Mouse (Mus musculus): ENCODE results near the gene Pcdh8. TPM values are rescaled to one million over a fixed set of nuclear protein-coding genes. Genes with fewer than 3 reads are reported as not detected.

Pcdh8 gene
- polyA plus RNA-seq, 1 experiment from 2014 or later = 3.1 TPM

- Histone ChIP-seq H3K4me2 (ENCODE audit: low read depth, low read length) (no peak overlapping the region), H3K27me3 (ENCODE audit: control insufficient read depth, insufficient read depth, low read length) (no peaks in the 10 kb centered on the region), H3K9ac (replicated peaks; ENCODE audit: low read length) (no peak overlapping the region), H3K27ac (replicated peaks; ENCODE audit: low read depth, low read length) (no peak overlapping the region), H3K4me3 (ENCODE audit: low read depth, low read length) (no peak overlapping the region), H3K4me1 (ENCODE audit: control insufficient read depth, insufficient read depth, low read length) (no peaks in the 10 kb centered on the region), H3K36me3 (replicated peaks; ENCODE audit: control insufficient read depth, insufficient read depth, low read depth, low read length) (no peaks in the 10 kb centered on the region), H3K9me3 (replicated peaks; ENCODE audit: control insufficient read depth, low read length) (no peaks in the 10 kb centered on the region)
- 67% methylated on average over 1 of the region's 1 CpGs for WGBS
- ATAC-seq (replicated peaks; ENCODE audit: insufficient number of reproducible peaks, low FRiP score, low TSS enrichment, low read depth) = no peak
- no peak for DNase-seq (ENCODE audit: low spot score)
Observed at GRCm38 (mm10) chr14:79780889-79781288, 9.8 kb upstream of the Pcdh8 start.

DNA sequence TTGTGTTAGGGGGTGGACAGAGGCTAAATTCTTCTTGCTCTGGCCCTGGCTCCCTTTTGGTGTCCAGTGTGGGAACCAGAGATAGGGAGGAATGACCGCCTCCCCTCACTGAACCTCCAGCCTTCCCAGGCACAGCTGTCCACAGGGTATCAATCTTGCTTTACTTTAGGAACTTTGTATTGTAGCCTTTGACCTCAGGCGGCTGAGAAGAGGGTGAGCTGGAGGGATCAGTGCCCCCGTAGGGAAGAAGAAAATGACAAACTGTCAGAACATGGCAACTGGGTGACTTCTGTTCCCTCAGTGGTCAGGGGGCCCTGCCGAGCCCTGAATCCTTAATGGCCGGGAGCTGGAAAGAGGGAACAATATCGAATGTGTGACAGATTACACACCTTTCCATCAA, 9.2 kb upstream of the Pcdh8 start:
- no peak overlapping the region for H3K4me2 ChIP-seq (ENCODE audit: low read depth, low read length)
- no peaks in the 10 kb centered on the region for H3K4me1 ChIP-seq (ENCODE audit: control insufficient read depth, insufficient read depth, low read length)
- 43% methylated on average over 6 of the region's 6 CpGs for WGBS
- H3K36me3 ChIP-seq (replicated peaks; ENCODE audit: control insufficient read depth, insufficient read depth, low read depth, low read length) = no peaks in the 10 kb centered on the region
- no peak overlapping the region for H3K4me3 ChIP-seq (ENCODE audit: low read depth, low read length)
- H3K27me3 ChIP-seq (ENCODE audit: control insufficient read depth, insufficient read depth, low read length) = no peaks in the 10 kb centered on the region
- H3K9ac ChIP-seq (replicated peaks; ENCODE audit: low read length) = no peak overlapping the region
- DNase-seq (ENCODE audit: low spot score) (no peak), ATAC-seq (replicated peaks; ENCODE audit: insufficient number of reproducible peaks, low FRiP score, low TSS enrichment, low read depth) (no peak)
- H3K9me3 ChIP-seq (replicated peaks; ENCODE audit: control insufficient read depth, low read length) = no peaks in the 10 kb centered on the region
- no peak overlapping the region for H3K27ac ChIP-seq (replicated peaks; ENCODE audit: low read depth, low read length)

- no peak overlapping the region for H3K4me3 ChIP-seq (ENCODE audit: low read depth, low read length)
- 63% methylated on average over 4 of the region's 4 CpGs for WGBS
- ATAC-seq (replicated peaks; ENCODE audit: insufficient number of reproducible peaks, low FRiP score, low TSS enrichment, low read depth) (no peak), DNase-seq (ENCODE audit: low spot score) (no peak)
- no peak overlapping the region for H3K27ac ChIP-seq (replicated peaks; ENCODE audit: low read depth, low read length)
- no peaks in the 10 kb centered on the region for H3K36me3 ChIP-seq (replicated peaks; ENCODE audit: control insufficient read depth, insufficient read depth, low read depth, low read length)
- no peaks in the 10 kb centered on the region for H3K9me3 ChIP-seq (replicated peaks; ENCODE audit: control insufficient read depth, low read length)
- H3K9ac ChIP-seq (replicated peaks; ENCODE audit: low read length) = no peak overlapping the region
- H3K4me1 ChIP-seq (ENCODE audit: control insufficient read depth, insufficient read depth, low read length) = no peaks in the 10 kb centered on the region
- H3K4me2 ChIP-seq (ENCODE audit: low read depth, low read length) = no peak overlapping the region
- 0 out of 2 replicates have a peak, but pooled peaks cover 2% of the 10 kb centered on the region for H3K27me3 ChIP-seq (ENCODE audit: control insufficient read depth, insufficient read depth, low read length)
Observed at GRCm38 (mm10) chr14:79779841-79780240, 8.7 kb upstream of the Pcdh8 start.

- Histone ChIP-seq H3K9me3 (replicated peaks; ENCODE audit: control insufficient read depth, low read length) (no peaks in the 10 kb centered on the region), H3K4me1 (ENCODE audit: control insufficient read depth, insufficient read depth, low read length) (peaks cover 3% of the 10 kb centered on the region; the same call in 1 of the 2 replicates), H3K9ac (replicated peaks; ENCODE audit: low read length) (peak overlapping the region; percentile 41; the same call in 1 of the 2 replicates), H3K4me2 (ENCODE audit: low read depth, low read length) (peak overlapping the region; percentile 71), H3K27me3 (ENCODE audit: control insufficient read depth, insufficient read depth, low read length) (peaks cover 50% of the 10 kb centered on the region), H3K27ac (replicated peaks; ENCODE audit: low read depth, low read length) (no peak overlapping the region), H3K4me3 (ENCODE audit: low read depth, low read length) (peak overlapping the region; percentile 31), H3K36me3 (replicated peaks; ENCODE audit: control insufficient read depth, insufficient read depth, low read depth, low read length) (no peaks in the 10 kb centered on the region)
- under 1% methylated on average over 41 of the region's 44 CpGs for WGBS
- peak; percentile 66 for DNase-seq (ENCODE audit: low spot score)
- no peak for ATAC-seq (replicated peaks; ENCODE audit: insufficient number of reproducible peaks, low FRiP score, low TSS enrichment, low read depth)
Observed at GRCm38 (mm10) chr14:79773425-79774391, 2.6 kb upstream of the Pcdh8 start.

DNA sequence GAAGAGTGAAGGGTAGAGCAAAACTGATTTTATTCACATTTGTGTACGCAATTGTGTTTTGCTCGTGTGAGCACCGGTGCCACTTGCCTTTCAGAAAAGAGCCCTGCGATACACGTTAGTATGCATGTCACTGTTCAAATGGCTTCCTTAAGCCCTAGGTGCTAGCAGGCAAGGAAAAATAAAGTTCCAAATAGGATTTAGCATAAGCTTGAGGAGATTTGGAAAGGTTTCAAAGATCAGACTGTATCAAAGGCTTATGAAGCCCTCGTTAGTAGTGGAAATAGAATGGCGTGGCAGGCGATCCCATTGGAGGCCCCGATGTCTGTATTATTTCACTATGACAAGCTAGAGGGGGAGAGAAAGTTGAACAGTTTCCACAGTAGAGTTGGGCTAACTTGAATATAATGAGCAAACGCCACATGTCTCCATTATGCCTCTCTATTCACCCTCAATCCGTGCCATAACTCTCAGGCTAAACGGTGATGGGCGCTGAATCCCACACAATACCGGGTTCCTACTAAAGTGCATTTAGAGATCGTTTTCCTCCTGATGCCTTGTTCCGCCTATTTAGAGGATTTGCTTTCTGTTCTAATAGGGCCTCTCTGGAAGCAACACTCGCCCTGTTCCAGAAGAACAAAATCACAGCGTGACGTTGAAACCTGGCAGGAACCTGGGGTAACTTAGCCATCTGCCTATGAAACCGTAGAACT, 845 bp upstream of the Pcdh8 start:
- no peak for ATAC-seq (replicated peaks; ENCODE audit: insufficient number of reproducible peaks, low FRiP score, low TSS enrichment, low read depth)
- whole genome bisulfite sequencing = 2% methylated on average over 20 of the region's 20 CpGs
- no peaks in the 10 kb centered on the region for H3K36me3 ChIP-seq (replicated peaks; ENCODE audit: control insufficient read depth, insufficient read depth, low read depth, low read length)
- peak overlapping the region; percentile 50 for H3K4me2 ChIP-seq (ENCODE audit: low read depth, low read length)
- H3K27me3 ChIP-seq (ENCODE audit: control insufficient read depth, insufficient read depth, low read length) = peaks cover 67% of the 10 kb centered on the region
- no peak for DNase-seq (ENCODE audit: low spot score)
- H3K9me3 ChIP-seq (replicated peaks; ENCODE audit: control insufficient read depth, low read length) = no peaks in the 10 kb centered on the region
- no peak overlapping the region for H3K27ac ChIP-seq (replicated peaks; ENCODE audit: low read depth, low read length)
- peak overlapping the region; percentile 29 for H3K4me3 ChIP-seq (ENCODE audit: low read depth, low read length)
- H3K4me1 ChIP-seq (ENCODE audit: control insufficient read depth, insufficient read depth, low read length) = peaks cover 3% of the 10 kb centered on the region; the same call in 1 of the 2 replicates
- 0 out of 2 replicates have a peak overlapping the region, but pooled peaks have one; percentile 15 for H3K9ac ChIP-seq (replicated peaks; ENCODE audit: low read length)

GRCm38 (mm10) chr14:79770306-79771093, 612 bp downstream of the Pcdh8 start:
- no peak for DNase-seq (ENCODE audit: low spot score)
- H3K27me3 ChIP-seq (ENCODE audit: control insufficient read depth, insufficient read depth, low read length) = peaks cover 67% of the 10 kb centered on the region
- peaks cover 3% of the 10 kb centered on the region; the same call in 1 of the 2 replicates for H3K4me1 ChIP-seq (ENCODE audit: control insufficient read depth, insufficient read depth, low read length)

DNA sequence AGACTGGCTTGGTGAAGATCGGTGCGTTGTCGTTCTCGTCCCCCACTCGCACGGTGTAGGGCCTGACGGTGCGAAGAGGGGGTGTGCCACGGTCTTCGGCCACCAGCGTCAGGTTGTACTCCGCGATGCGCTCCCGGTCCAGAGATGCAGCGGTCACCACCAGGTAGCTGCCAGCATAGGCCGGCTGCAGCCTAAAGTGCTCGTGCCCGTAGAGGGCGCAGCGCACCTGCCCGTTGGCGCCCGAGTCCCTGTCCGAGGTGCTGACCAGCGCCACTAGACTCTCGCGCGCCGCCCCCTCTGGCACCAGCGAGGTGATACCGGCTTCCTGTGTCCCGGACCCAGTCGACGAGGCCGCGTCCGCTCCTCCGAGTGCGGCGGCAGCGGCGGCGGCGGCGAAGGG, 1.5 kb downstream of the Pcdh8 start:
- DNase-seq (ENCODE audit: low spot score) (peak; percentile 84), ATAC-seq (replicated peaks; ENCODE audit: insufficient number of reproducible peaks, low FRiP score, low TSS enrichment, low read depth) (peak; percentile 32; the same call in 1 of the 2 replicates)
- Histone ChIP-seq H3K9ac (replicated peaks; ENCODE audit: low read length) (no peak overlapping the region), H3K4me1 (ENCODE audit: control insufficient read depth, insufficient read depth, low read length) (peaks cover 3% of the 10 kb centered on the region; the same call in 1 of the 2 replicates), H3K27me3 (ENCODE audit: control insufficient read depth, insufficient read depth, low read length) (peaks cover 64% of the 10 kb centered on the region), H3K27ac (replicated peaks; ENCODE audit: low read depth, low read length) (no peak overlapping the region), H3K36me3 (replicated peaks; ENCODE audit: control insufficient read depth, insufficient read depth, low read depth, low read length) (no peaks in the 10 kb centered on the region), H3K4me3 (ENCODE audit: low read depth, low read length) (peak overlapping the region; percentile 34), H3K4me2 (ENCODE audit: low read depth, low read length) (peak overlapping the region; percentile 53), H3K9me3 (replicated peaks; ENCODE audit: control insufficient read depth, low read length) (no peaks in the 10 kb centered on the region)
- under 1% methylated on average over 46 of the region's 46 CpGs for WGBS

More at GRCm38 (mm10) chr14:79770306-79771093, 612 bp downstream of the Pcdh8 start:
- H3K9me3 ChIP-seq (replicated peaks; ENCODE audit: control insufficient read depth, low read length) = no peaks in the 10 kb centered on the region
- H3K27ac ChIP-seq (replicated peaks; ENCODE audit: low read depth, low read length) = no peak overlapping the region
- 0 out of 2 replicates have a peak, but pooled peaks have one; percentile 15 for ATAC-seq (replicated peaks; ENCODE audit: insufficient number of reproducible peaks, low FRiP score, low TSS enrichment, low read depth)
- WGBS = 5% methylated on average over 62 of the region's 62 CpGs
- H3K4me2 ChIP-seq (ENCODE audit: low read depth, low read length) = peak overlapping the region; percentile 53
- H3K4me3 ChIP-seq (ENCODE audit: low read depth, low read length) = peak overlapping the region; percentile 34
- H3K9ac ChIP-seq (replicated peaks; ENCODE audit: low read length) = no peak overlapping the region
- H3K36me3 ChIP-seq (replicated peaks; ENCODE audit: control insufficient read depth, insufficient read depth, low read depth, low read length) = no peaks in the 10 kb centered on the region
